Mouse (Mus musculus) MEL (cell line): ENCODE measurements around the gene Poll. TPM values are rescaled to one million over a fixed set of nuclear protein-coding genes. Genes with fewer than 3 reads are reported as not detected.
"Not testable (repeated sequence)": the region's sequence is repeated elsewhere in the genome, so short reads cannot be mapped to it uniquely, and the experiment has no call there.

ENCODE experiments used
- DNase-seq: peaks from one replicate; pipeline ENCODE4 v3.0.0; 2011; ENCODE audit warnings: low read depth, low spot score
- H3K27ac ChIP-seq: 2 replicates; pipeline ENCODE4 v1.5.1; 2012; ENCODE audit warnings: low read depth, mild to moderate bottlenecking, control low read depth, low read length, moderate library complexity; ENCODE audit not compliant: control insufficient read depth
- H3K27me3 ChIP-seq, 2 experiments: fragments of 150-350 bp in 1 of 2; sonication (generic) in 1 of 2; 2 replicates each; pipeline ENCODE4 v1.6.1; 2012; ENCODE audit warnings: low read length in 2 of 2, mild to moderate bottlenecking in 2 of 2, improper control_type of control experiment in 1 of 2, moderate library complexity in 1 of 2; ENCODE audit not compliant: insufficient read depth in 2 of 2, control insufficient read depth in 1 of 2
- H3K36me3 ChIP-seq, 2 experiments: 2 replicates each; pipeline ENCODE4 v1.6.1; 2012 to 2014; ENCODE audit warnings: low read length in 2 of 2, improper control_type of control experiment in 1 of 2, inconsistent platforms in 1 of 2, mild to moderate bottlenecking in 1 of 2; ENCODE audit not compliant: insufficient read depth in 2 of 2, control insufficient read depth in 1 of 2
- H3K4me1 ChIP-seq, 2 experiments: fragments of 150-350 bp in 1 of 2; sonication (generic) in 1 of 2; 2 replicates each; pipeline ENCODE4 v1.6.1; 2012; ENCODE audit warnings: low read length in 2 of 2, improper control_type of control experiment in 1 of 2, mild to moderate bottlenecking in 1 of 2; ENCODE audit not compliant: insufficient read depth in 2 of 2, control insufficient read depth in 1 of 2
- H3K4me3 ChIP-seq, 2 experiments: fragments of 150-350 bp in 1 of 2; sonication (generic) in 1 of 2; 2 replicates each; pipeline ENCODE4 v1.5.1; 2012; ENCODE audit warnings: low read depth in 2 of 2, low read length in 2 of 2, mild to moderate bottlenecking in 2 of 2, moderate library complexity in 2 of 2, control low read depth in 1 of 2, improper control_type of control experiment in 1 of 2; ENCODE audit not compliant: control insufficient read depth in 1 of 2, insufficient read depth in 1 of 2
- H3K79me2 ChIP-seq: 2 replicates; pipeline ENCODE4 v1.6.1; 2012; ENCODE audit warnings: mild to moderate bottlenecking, low read length, moderate library complexity; ENCODE audit not compliant: control insufficient read depth, poor library complexity, insufficient read depth
- H3K9ac ChIP-seq: 2 replicates; pipeline ENCODE4 v1.6.1; 2012; ENCODE audit warnings: low read depth, mild to moderate bottlenecking, control low read depth, low read length, moderate library complexity; ENCODE audit not compliant: control insufficient read depth, poor library complexity, severe bottlenecking
- H3K9me3 ChIP-seq: fragments of 150-350 bp; sonication (generic); replicated peaks from 2 replicates; pipeline ENCODE4 v1.6.1; 2012; ENCODE audit warnings: mild to moderate bottlenecking, low read length, improper control_type of control experiment, moderate library complexity; ENCODE audit not compliant: insufficient read depth
- BHLHE40 ChIP-seq: IDR thresholded peaks from 2 replicates; pipeline ENCODE4 v1.6.1; 2012; ENCODE audit warnings: low read depth, mild to moderate bottlenecking, inconsistent platforms, low read length, improper control_type of control experiment, borderline replicate concordance
- CHD1 ChIP-seq: IDR thresholded peaks from 2 replicates; pipeline ENCODE4 v1.6.1; 2012; ENCODE audit warnings: low read depth, mild to moderate bottlenecking, inconsistent platforms, low read length, improper control_type of control experiment
- CHD2 ChIP-seq: IDR thresholded peaks from 2 replicates; pipeline ENCODE4 v1.6.1; 2011; ENCODE audit warnings: low read length, improper control_type of control experiment
- CTCF ChIP-seq, 3 experiments: IDR thresholded peaks in 2 of 3; conservative IDR thresholded peaks in 1 of 3; 2 replicates each; pipeline ENCODE4 v1.5.1; 2011 to 2012; ENCODE audit warnings: low read length in 3 of 3, low read depth in 2 of 3, mild to moderate bottlenecking in 2 of 3, improper control_type of control experiment in 1 of 3, inconsistent platforms in 1 of 3, mixed read lengths in 1 of 3, moderate library complexity in 1 of 3; ENCODE audit not compliant: control insufficient read depth in 1 of 3, insufficient read depth in 1 of 3, poor library complexity in 1 of 3, severe bottlenecking in 1 of 3
- E2F4 ChIP-seq: IDR thresholded peaks from 2 replicates; pipeline ENCODE4 v1.6.1; 2011; ENCODE audit warnings: low read depth, low read length, improper control_type of control experiment, borderline replicate concordance
- ELF1 ChIP-seq: IDR thresholded peaks from 2 replicates; pipeline ENCODE4 v1.6.1; 2014; ENCODE audit warnings: low read depth, mild to moderate bottlenecking, inconsistent platforms, low read length, improper control_type of control experiment, moderate library complexity
- EP300 ChIP-seq, 2 experiments: IDR thresholded peaks; 2 replicates each; pipeline ENCODE4 v1.6.1; 2011; ENCODE audit warnings: improper control_type of control experiment in 2 of 2, low read length in 2 of 2, low read depth in 1 of 2, mild to moderate bottlenecking in 1 of 2
- GATA1 ChIP-seq: IDR thresholded peaks from 2 replicates; pipeline ENCODE4 v1.6.1; 2011; ENCODE audit warnings: low read depth, low read length, improper control_type of control experiment
- MAFK ChIP-seq: IDR thresholded peaks from 2 replicates; pipeline ENCODE4 v1.6.1; 2011; ENCODE audit warnings: low read depth, mild to moderate bottlenecking, low read length, improper control_type of control experiment, borderline replicate concordance
- MAX ChIP-seq: IDR thresholded peaks from 2 replicates; pipeline ENCODE4 v1.6.1; 2011; ENCODE audit warnings: low read length, improper control_type of control experiment
- MYB ChIP-seq: IDR thresholded peaks from 2 replicates; pipeline ENCODE4 v1.6.1; 2011; ENCODE audit warnings: mild to moderate bottlenecking, low read depth, low read length, improper control_type of control experiment
- POLR2AphosphoS2 ChIP-seq: IDR thresholded peaks from 2 replicates; pipeline ENCODE4 v1.6.1; 2011; ENCODE audit warnings: low read length, improper control_type of control experiment
- POLR2AphosphoS5 ChIP-seq: IDR thresholded peaks from 2 replicates; pipeline ENCODE4 v1.6.1; 2012; ENCODE audit warnings: low read depth, borderline replicate concordance, mild to moderate bottlenecking, inconsistent platforms, low read length, moderate library complexity, mixed read lengths
- RAD21 ChIP-seq: IDR thresholded peaks from 2 replicates; pipeline ENCODE4 v1.6.1; 2011; ENCODE audit warnings: mild to moderate bottlenecking, low read depth, low read length, improper control_type of control experiment
- SMC3 ChIP-seq: IDR thresholded peaks from 2 replicates; pipeline ENCODE4 v1.6.1; 2011; ENCODE audit warnings: low read depth, low read length, improper control_type of control experiment
- TAL1 ChIP-seq: IDR thresholded peaks from 2 replicates; pipeline ENCODE4 v1.6.1; 2012; ENCODE audit warnings: mild to moderate bottlenecking, inconsistent platforms, low read length, moderate library complexity, mixed read lengths
- UBTF ChIP-seq: IDR thresholded peaks from 2 replicates; pipeline ENCODE4 v1.6.1; 2012; ENCODE audit warnings: low read depth, mild to moderate bottlenecking, inconsistent platforms, low read length, improper control_type of control experiment, moderate library complexity, borderline replicate concordance; ENCODE audit not compliant: insufficient read depth
- USF1 ChIP-seq: IDR thresholded peaks from 2 replicates; pipeline ENCODE4 v1.6.1; 2014; ENCODE audit warnings: low read depth, mild to moderate bottlenecking, inconsistent platforms, low read length, improper control_type of control experiment, moderate library complexity
- USF2 ChIP-seq, 2 experiments: IDR thresholded peaks; 2 replicates each; pipeline ENCODE4 v1.6.1; 2011 to 2012; ENCODE audit warnings: improper control_type of control experiment in 2 of 2, low read length in 2 of 2, borderline replicate concordance in 1 of 2, inconsistent platforms in 1 of 2, low read depth in 1 of 2, mild to moderate bottlenecking in 1 of 2; ENCODE audit not compliant: insufficient read depth in 1 of 2
- ZC3H11A ChIP-seq: IDR thresholded peaks from 2 replicates; pipeline ENCODE4 v1.6.1; 2012; ENCODE audit warnings: low read depth, mild to moderate bottlenecking, inconsistent platforms, low read length, improper control_type of control experiment
- ZKSCAN1 ChIP-seq: IDR thresholded peaks from 2 replicates; pipeline ENCODE4 v1.6.1; 2012; ENCODE audit warnings: low read depth, mild to moderate bottlenecking, inconsistent platforms, low read length, improper control_type of control experiment, moderate library complexity
- ZMIZ1 ChIP-seq: IDR thresholded peaks from 2 replicates; pipeline ENCODE4 v1.6.1; 2012; ENCODE audit warnings: low read depth, mild to moderate bottlenecking, inconsistent platforms, low read length, improper control_type of control experiment, moderate library complexity
- ZNF384 ChIP-seq: IDR thresholded peaks from 2 replicates; pipeline ENCODE4 v1.6.1; 2012; ENCODE audit warnings: low read depth, mild to moderate bottlenecking, inconsistent platforms, low read length, improper control_type of control experiment
- polyA plus RNA-seq, 2 experiments: library from polyadenylated mRNA; stranded (reverse) in 1 of 2; unstranded in 1 of 2; fragments of >175 nt in 1 of 2; fragments of >200 nt in 1 of 2; gene quantifications; 2 replicates each; pipeline versions ENCODE4 v1.2.1 to v1.2.4; 2012; ENCODE audit warnings: low replicate concordance in 2 of 2, low read depth in 1 of 2; ENCODE audit not compliant: insufficient read length in 2 of 2, insufficient read depth in 1 of 2, missing spikeins in 1 of 2
- total RNA-seq: library from RNA; depleted of rRNA; stranded (reverse); fragments of 300-350 nt; gene quantifications from 2 replicates; pipeline ENCODE4 v1.2.3, GENCODE M21; 2012

Gene Poll
- total and polyA plus RNA-seq, 3 experiments = 14.9 to 19.0 TPM; not detected in 1

- H3K4me3 ChIP-seq = no peak overlapping the region
- no peak overlapping the region for H3K9ac ChIP-seq
- H3K36me3 ChIP-seq = no peaks in the 10 kb centered on the region; a peak in 1 of 4 replicates
- TF ChIP-seq TAL1 (peak; percentile 19; the same call in 1 of the 2 replicates), GATA1 (peak; percentile 13; the same call in 1 of the 2 replicates), RAD21 (no peak), EP300 (IDR thresholded peaks at IDR 0.05; ENCODE audit: low read depth in 1 of 2, low read length in 2 of 2) (0 out of 4 replicates have a peak, but pooled peaks of 1 of the 2 experiments have one; percentile 20), UBTF (no peak), ZNF384 (no peak), E2F4 (no peak), ZKSCAN1 (no peak)
- no peaks in the 10 kb centered on the region for H3K9me3 ChIP-seq
- no peaks in the 10 kb centered on the region for H3K79me2 ChIP-seq
- no peak for DNase-seq
- no peak overlapping the region for H3K27ac ChIP-seq
- H3K27me3 ChIP-seq = no peaks in the 10 kb centered on the region
- H3K4me1 ChIP-seq = peaks cover 2 to 12% of the 10 kb centered on the region in 2 experiments; a peak in 3 of 4 replicates
These were observed 11.0 kb downstream of the Poll start for GRCm38 (mm10) chr19:45549128-45549915.

DNA sequence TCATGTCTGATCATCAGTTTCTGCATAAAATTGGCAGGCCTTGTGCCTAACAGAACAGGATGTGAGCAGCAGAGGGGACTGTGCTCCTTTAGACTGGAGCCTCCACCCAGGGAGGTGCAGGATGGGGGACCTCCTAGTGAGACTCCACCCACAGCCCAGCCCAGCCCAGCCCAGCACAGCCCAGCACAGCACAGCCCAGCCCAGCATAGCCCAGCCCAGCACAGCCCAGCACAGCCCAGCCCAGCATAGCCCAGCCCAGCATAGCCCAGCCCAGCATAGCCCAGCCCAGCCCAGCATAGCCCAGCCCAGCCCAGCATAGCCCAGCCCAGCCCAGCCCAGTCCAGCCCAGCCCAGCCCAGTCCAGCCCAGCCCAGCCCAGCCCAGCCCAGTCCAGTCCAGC, 12.1 kb downstream of the Poll start:
- peaks cover 2 to 15% of the 10 kb centered on the region in 2 experiments for H3K4me1 ChIP-seq
- not testable (repeated sequence) for H3K27me3 ChIP-seq, H3K4me3 ChIP-seq, H3K9me3 ChIP-seq, H3K27ac ChIP-seq, H3K9ac ChIP-seq, H3K36me3 ChIP-seq, H3K79me2 ChIP-seq
- peak; percentile 79 for DNase-seq

DNA sequence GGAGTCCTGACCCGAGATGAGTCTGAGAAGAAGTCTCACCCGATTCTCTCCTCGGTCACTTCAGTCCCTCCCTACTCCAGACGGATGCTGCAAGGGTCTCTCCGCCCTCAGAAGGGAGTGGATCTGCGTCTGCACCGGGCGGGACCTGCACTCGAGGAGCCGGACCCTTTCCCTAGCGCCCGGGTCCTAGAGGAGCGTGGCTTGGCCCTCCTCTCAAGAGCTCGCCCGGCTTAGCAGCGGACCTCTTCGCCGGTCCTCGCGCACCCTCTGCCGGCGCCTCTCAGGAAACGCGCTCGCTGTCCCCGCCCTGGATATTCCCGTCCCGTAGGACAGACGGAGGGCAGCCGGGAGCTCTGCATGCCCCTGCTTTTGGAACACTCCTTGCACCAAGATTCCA, 15.4 kb downstream of the Poll start:
- Histone ChIP-seq H3K27ac (no peak overlapping the region), H3K9ac (peak overlapping the region; percentile 71), H3K4me1 (peaks cover 7 to 21% of the 10 kb centered on the region in 2 experiments), H3K9me3 (no peaks in the 10 kb centered on the region), H3K36me3 (peaks cover 0 to 8% of the 10 kb centered on the region in 2 experiments; a peak in 2 of 4 replicates), H3K4me3 (peak overlapping the region; percentile 76 to 83), H3K27me3 (no peaks in the 10 kb centered on the region), H3K79me2 (no peaks in the 10 kb centered on the region; the same call in 1 of the 2 replicates)
- DNase-seq = peak; percentile 90
- TF ChIP-seq CHD1 (0 out of 2 replicates have a peak, but pooled peaks have one; percentile 40), SMC3 (peak; percentile 95), ELF1 (peak; percentile 35), EP300 (IDR thresholded peaks at IDR 0.05; ENCODE audit: low read depth in 1 of 2, low read length in 2 of 2) (no peak), MAFK (no peak), USF1 (no peak), CHD2 (no peak), POLR2AphosphoS2 (no peak), MAX (no peak; the same call in 1 of the 2 replicates), TAL1 (no peak), POLR2AphosphoS5 (no peak), GATA1 (no peak), ZC3H11A (peak; percentile 93), BHLHE40 (no peak), CTCF (IDR thresholded peaks at IDR 0.05 in 2 of 3, conservative IDR thresholded peaks at IDR 0.05 in 1 of 3; ENCODE audit: control insufficient read depth in 1 of 3, insufficient read depth in 1 of 3, low read depth in 2 of 3, low read length in 3 of 3, poor library complexity in 1 of 3, severe bottlenecking in 1 of 3) (peak; percentile 63 to 100 (median 96)), ZMIZ1 (no peak), MYB (no peak), USF2 (IDR thresholded peaks at IDR 0.05; ENCODE audit: borderline replicate concordance in 1 of 2, insufficient read depth in 1 of 2, low read depth in 1 of 2, low read length in 2 of 2) (no peak), ZNF384 (no peak)
